Mouse (Mus musculus): ENCODE measurements around the gene Copa.

GRCm38 (mm10) chr1:172077981-172078380 lies 4.3 kb upstream of the Copa start:
- TF ChIP-seq CTCF (conservative IDR thresholded peaks at IDR 0.05; ENCODE audit: low read length) (no peak), NANOG (IDR thresholded peaks at IDR 0.05; ENCODE audit: borderline replicate concordance, low read length) (no peak), POU5F1 (IDR thresholded peaks at IDR 0.05; ENCODE audit: borderline replicate concordance, low read length) (no peak)

Measured in E14TG2a.4 (cell line).